Mouse (Mus musculus): ENCODE measurements at regions not wholly inside any gene's neighbourhood (a gene's known extent, or its start where the extent isn't known, plus 50 kb on each side); places are given as distances from the start of the nearest gene placed in this dataset.
A peak's percentile ranks its signal among the peaks of the same experiment; 100 is the strongest.
"Not testable (repeated sequence)": the region's sequence is repeated elsewhere in the genome, so short reads cannot be mapped to it uniquely, and the experiment has no call there.

- H3K4me3 ChIP-seq (ENCODE audit: low read depth, low read length); H3K4me1 ChIP-seq (ENCODE audit: control insufficient read depth, insufficient read depth, low read length); H3K27me3 ChIP-seq (ENCODE audit: control insufficient read depth, insufficient read depth, low read length, poor library complexity, severe bottlenecking); H3K27ac ChIP-seq (ENCODE audit: insufficient read depth, low read length); H3K9me3 ChIP-seq (replicated peaks; ENCODE audit: control insufficient read depth, insufficient read depth, low read length, poor library complexity, severe bottlenecking); H3K9ac ChIP-seq (ENCODE audit: low read depth, poor library complexity, severe bottlenecking); H3K36me3 ChIP-seq (ENCODE audit: control insufficient read depth, insufficient read depth, low read length, poor library complexity, severe bottlenecking): not testable (repeated sequence)
- TF ChIP-seq CTCF (IDR thresholded peaks at IDR 0.05; ENCODE audit: low read depth, low read length), result peak; percentile 55
These were observed 363.8 kb downstream of the Hpcal1 start for GRCm38 (mm10) chr12:18054430-18054829.
